Mouse (Mus musculus) lung, postnatal 36 days (tissue): ENCODE measurements around the gene Birc2.
A peak's percentile ranks its signal among the peaks of the same experiment; 100 is the strongest.

ENCODE experiments used
- DNase-seq: peaks from one replicate; pipeline ENCODE4 v3.0.0; 2022; ENCODE audit warnings: mixed read lengths

Birc2 gene

GRCm38 (mm10) chr9:7845216-7845895, 8.5 kb upstream of the Birc2 start:
- no peak for DNase-seq

GRCm38 (mm10) chr9:7841221-7841620, 4.4 kb upstream of the Birc2 start:
- no peak for DNase-seq

GRCm38 (mm10) chr9:7837806-7838440, 1.1 kb upstream of the Birc2 start:
- no peak for DNase-seq

GRCm38 (mm10) chr9:7836331-7836730, 533 bp downstream of the Birc2 start:
- peak; percentile 63 for DNase-seq

GRCm38 (mm10) chr9:7835302-7835701, 1.6 kb downstream of the Birc2 start:
- DNase-seq: no peak

GRCm38 (mm10) chr9:7833421-7833820, 3.4 kb downstream of the Birc2 start:
- DNase-seq: no peak

- DNase-seq: peak; percentile 11
Observed at GRCm38 (mm10) chr9:7829531-7830528, 7.0 kb downstream of the Birc2 start.

- peak; percentile 38 for DNase-seq
Observed at GRCm38 (mm10) chr9:7828706-7829105, 8.2 kb downstream of the Birc2 start.

- DNase-seq: no peak
Observed at GRCm38 (mm10) chr9:7824916-7825315, 11.9 kb downstream of the Birc2 start.

- DNase-seq: no peak
Observed at GRCm38 (mm10) chr9:7822758-7823157, 14.1 kb downstream of the Birc2 start.

GRCm38 (mm10) chr9:7805101-7805506, 31.8 kb downstream of the Birc2 start:
- no peak for DNase-seq

- DNase-seq: no peak
Observed at GRCm38 (mm10) chr9:7798555-7798954, 38.3 kb downstream of the Birc2 start.

GRCm38 (mm10) chr9:7797542-7797941, 39.3 kb downstream of the Birc2 start:
- no peak for DNase-seq

GRCm38 (mm10) chr9:7796129-7796864, 40.6 kb downstream of the Birc2 start:
- DNase-seq: no peak

GRCm38 (mm10) chr9:7795581-7795980, 41.3 kb downstream of the Birc2 start:
- DNase-seq: no peak

GRCm38 (mm10) chr9:7793561-7793960, 43.3 kb downstream of the Birc2 start:
- DNase-seq: no peak

- no peak for DNase-seq
Observed at GRCm38 (mm10) chr9:7790580-7791084, 46.2 kb downstream of the Birc2 start.

GRCm38 (mm10) chr9:7789764-7790575, 46.9 kb downstream of the Birc2 start:
- DNase-seq: no peak

GRCm38 (mm10) chr9:7788411-7788810, 48.5 kb downstream of the Birc2 start:
- no peak for DNase-seq

GRCm38 (mm10) chr9:7786086-7786485, 50.8 kb downstream of the Birc2 start:
- DNase-seq: no peak

- DNase-seq: peak; percentile 22
Observed at GRCm38 (mm10) chr9:7785396-7785795, 51.5 kb downstream of the Birc2 start.

GRCm38 (mm10) chr9:7784615-7785012, 52.2 kb downstream of the Birc2 start:
- no peak for DNase-seq
